In the genomic region with DNA sequence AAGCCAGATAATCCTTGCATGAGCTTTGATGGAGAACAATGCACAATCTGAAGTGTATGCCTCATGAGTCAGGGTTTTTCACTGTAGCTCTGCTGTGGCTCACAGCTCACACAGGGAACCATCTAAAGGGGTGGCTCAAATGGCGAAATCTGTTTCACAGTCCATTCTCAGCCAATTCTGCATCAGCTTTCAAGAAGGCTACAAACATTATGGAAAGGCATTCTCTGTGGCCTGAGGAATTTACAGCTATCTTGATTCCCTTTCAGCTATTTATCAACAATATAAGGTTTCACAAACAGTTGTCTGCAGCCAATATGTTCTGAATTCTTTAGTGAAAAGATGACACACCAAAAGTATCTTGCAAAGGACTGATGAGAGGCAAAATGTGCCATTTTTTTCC, we compare ENCODE assay signal across 18 mouse cellular contexts.
"Had no signal": no experiment of that assay in that cellular context is flagged by ENCODE, and none has a peak within 500 bp of the region (broad histone marks: within the 10 kb centered on the region; RNA-seq: fewer than 3 reads in every experiment).

No protein-coding gene starts in this region.

- DNase-seq: kidney, adult 11 months; kidney, adult 8-10 months; kidney, postnatal 14 days; kidney, postnatal 4 days; left cerebral cortex, postnatal 4 days; liver, postnatal 0 days; thymus, adult 18-20 months; thymus, postnatal 14 days; thymus, postnatal 4 days had no signal

- H3K4me1 ChIP-seq: limb, embryonic 12.5 days; limb, embryonic 15.5 days; lung, embryonic 15.5 days; megakaryocyte, embryonic 14.5 days; midbrain, embryonic 10.5 days; midbrain, embryonic 13.5 days had no signal

- H3K4me2 ChIP-seq: limb, embryonic 12.5 days; limb, embryonic 15.5 days; liver, embryonic 11.5 days; lung, embryonic 15.5 days; midbrain, embryonic 13.5 days had no signal

- H3K27me3 ChIP-seq: limb, embryonic 12.5 days; limb, embryonic 15.5 days; lung, embryonic 15.5 days; megakaryocyte, embryonic 14.5 days; midbrain, embryonic 13.5 days had no signal

- H3K9me3 ChIP-seq: limb, embryonic 12.5 days; limb, embryonic 15.5 days; lung, embryonic 15.5 days; megakaryocyte, embryonic 14.5 days; midbrain, embryonic 10.5 days; midbrain, embryonic 13.5 days had no signal

- H3K9ac ChIP-seq: limb, embryonic 12.5 days; limb, embryonic 15.5 days; liver, embryonic 14.5 days; liver, postnatal 0 days; lung, embryonic 15.5 days; midbrain, embryonic 13.5 days had no signal

- H3K4me3 ChIP-seq: limb, embryonic 12.5 days; limb, embryonic 15.5 days; lung, embryonic 15.5 days; megakaryocyte, embryonic 14.5 days; midbrain, embryonic 10.5 days; midbrain, embryonic 13.5 days had no signal

- H3K36me3 ChIP-seq: limb, embryonic 12.5 days; limb, embryonic 15.5 days; lung, embryonic 15.5 days; midbrain, embryonic 10.5 days; midbrain, embryonic 13.5 days had no signal

- H3K27ac ChIP-seq: limb, embryonic 12.5 days; limb, embryonic 15.5 days; liver, embryonic 14.5 days; lung, embryonic 15.5 days; midbrain, embryonic 10.5 days; midbrain, embryonic 13.5 days had no signal

- ATAC-seq: liver, postnatal 0 days; midbrain, embryonic 13.5 days; midbrain, embryonic 16.5 days had no signal
